Mouse (Mus musculus) induced T-regulatory cell, adult 2 months (primary cell): ENCODE measurements at regions not wholly inside any gene's neighbourhood (a gene's known extent, or its start where the extent isn't known, plus 50 kb on each side); places are given as distances from the start of the nearest gene placed in this dataset.
"Not testable (repeated sequence)": the region's sequence is repeated elsewhere in the genome, so short reads cannot be mapped to it uniquely, and the experiment has no call there.

Experiments used
- DNase-seq: peaks from one replicate; pipeline ENCODE4 v3.0.0-alpha.2; 2012; ENCODE audit warnings: low read depth

DNA sequence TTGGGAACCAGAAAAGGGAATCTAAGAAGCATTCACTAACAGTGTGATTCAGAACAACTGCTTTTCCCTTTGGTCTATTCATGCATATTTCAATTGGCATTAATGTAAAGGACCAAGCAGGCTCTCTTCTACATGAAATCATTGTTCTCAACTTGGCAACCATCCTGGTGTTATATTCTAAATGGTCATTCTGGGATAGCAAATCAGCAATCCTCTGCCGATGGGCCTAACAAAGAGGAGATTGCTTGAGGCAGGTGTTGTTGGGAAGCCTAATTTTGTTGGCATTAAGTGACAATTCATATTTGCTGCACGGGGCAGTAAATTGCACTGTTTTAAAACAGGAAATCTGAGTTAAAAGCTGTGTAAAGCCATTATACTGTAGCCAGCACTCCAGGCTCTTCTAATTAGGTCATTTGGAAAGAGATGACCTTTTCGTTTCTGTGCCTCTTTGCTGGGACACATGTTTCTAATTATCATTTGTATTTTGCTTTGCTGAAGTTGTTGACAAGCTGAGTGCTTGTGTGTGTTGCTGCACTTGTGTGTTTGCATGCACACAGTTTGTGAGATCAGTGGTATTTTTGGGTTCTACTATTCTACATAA lies 275.4 kb downstream of the Cetn3 start:
- DNase-seq, result no peak

DNA sequence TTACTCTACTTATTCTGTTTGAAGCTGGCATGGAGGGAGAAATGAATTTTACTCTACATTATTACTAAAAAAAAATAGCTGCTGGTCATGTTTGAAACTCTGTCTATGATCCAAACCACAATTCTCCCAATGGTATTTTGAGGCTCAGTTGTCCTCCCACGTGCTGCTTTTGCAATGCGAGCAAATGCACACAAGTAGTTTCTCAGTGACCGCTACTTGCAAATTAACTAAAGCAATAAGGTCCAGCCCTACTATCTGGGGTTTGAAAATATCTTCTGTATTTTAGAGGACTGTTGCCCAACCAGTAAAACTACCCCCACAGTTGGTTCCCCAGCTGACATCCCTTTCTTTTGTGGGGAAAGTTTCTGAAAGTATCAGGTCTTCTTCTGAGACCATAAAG lies 276.0 kb downstream of the Cetn3 start:
- DNase-seq, result no peak

DNA sequence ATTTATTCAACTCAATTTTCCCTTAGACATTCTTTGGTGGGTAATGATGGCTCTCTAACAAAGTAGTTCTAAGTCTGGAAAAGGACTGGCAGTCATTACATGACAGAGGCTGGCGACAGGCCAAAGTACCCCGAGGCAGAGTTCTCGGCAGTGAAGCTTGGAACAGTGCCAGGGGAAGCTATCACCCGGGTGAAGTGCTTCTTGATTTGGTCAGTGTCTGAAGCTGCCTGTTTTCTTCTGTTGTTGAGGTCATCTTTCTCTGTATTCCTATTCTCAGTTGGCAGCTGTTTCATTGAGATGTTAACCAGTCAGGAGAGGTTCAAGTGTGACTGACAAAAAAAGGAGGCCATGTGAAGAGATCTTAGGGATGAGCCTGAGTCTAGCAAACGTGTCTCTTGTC lies 276.6 kb downstream of the Cetn3 start:
- no peak for DNase-seq

DNA sequence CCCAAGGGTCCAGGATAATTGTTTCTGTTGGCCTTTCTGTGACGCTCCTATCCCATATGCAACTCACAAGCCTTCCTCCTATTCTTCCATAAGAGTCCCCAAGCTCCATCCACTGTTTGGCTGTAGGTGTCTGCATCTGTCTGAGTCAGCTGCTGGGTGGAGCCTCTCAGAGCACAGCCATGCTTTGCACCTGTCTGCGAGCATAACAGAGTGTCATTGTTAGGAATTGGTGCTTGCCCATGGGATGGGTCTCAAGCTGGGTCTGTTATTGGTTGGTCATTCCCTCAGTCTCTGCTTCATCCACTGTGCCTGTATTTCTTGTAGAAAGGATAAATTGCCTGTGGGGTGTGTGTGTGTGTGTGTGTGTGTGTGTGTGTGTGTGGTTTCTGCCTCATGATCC lies 281.0 kb downstream of the Cetn3 start:
- not testable (repeated sequence) for DNase-seq

DNA sequence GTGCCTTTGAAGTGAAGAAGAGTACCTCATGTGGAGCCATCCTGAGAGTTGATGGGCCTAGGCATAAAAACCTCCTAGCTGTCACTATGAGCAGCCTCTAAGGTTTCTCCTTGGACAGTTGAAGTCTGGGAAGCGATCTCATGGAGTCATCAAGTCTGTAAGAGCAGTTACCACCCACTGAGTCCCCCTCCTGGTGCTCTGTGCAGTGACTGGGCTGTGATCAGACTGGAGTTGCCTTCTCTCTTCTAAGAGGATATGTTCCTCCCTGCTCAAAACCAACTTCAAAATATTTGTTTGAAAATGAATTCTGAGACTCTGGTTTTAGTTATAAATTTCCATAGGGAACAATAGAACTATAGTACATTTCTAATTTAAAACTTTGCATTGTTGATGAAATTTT lies 283.3 kb downstream of the Cetn3 start:
- DNase-seq, result no peak

DNA sequence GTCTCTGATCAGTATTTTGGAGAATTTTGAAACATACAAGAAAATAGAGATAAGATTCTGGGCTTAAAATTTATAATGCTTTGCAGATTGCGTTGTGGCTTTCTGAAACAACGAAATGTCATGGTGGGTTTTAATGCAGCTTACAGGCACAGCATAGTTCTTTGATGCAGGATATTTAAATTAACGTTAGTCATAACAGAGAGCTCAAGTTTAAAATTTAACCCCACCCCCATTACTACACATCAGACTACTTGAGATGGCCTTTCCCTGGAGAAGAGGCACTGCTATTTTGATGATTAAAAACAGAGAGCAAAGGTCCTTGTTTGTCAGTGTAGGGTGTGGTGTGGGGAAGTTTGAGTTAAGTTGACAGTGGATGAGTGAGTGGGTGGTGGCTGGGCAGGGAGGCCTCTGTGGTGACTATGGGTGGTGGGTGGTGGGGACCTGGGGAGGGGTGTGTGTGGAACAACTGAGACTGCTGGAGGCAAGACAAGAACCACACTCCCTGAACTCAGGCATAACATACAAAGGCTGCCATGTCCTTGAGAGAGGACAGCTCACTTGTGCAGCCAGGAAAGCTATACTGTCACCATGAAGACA lies 283.9 kb downstream of the Cetn3 start:
- no peak for DNase-seq

DNA sequence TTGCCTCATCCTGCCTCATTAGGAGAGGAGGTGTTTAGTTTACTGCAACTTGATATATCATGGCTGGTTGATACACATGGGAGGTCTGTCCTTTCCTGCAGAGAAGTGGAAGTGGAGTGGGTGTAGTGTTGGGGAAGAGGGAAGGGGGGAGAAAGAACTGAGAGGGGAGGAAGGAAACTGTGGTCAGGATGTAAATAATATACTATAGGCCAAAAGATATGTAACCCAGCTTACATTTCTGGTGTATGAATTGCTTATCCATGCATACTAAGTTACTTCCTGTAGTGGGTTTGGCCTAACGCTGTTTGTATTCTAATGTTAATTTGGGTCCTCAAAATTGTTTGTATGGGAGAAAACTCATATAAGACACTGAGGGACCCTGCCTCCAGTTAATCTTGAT lies 289.6 kb downstream of the Cetn3 start:
- no peak for DNase-seq

DNA sequence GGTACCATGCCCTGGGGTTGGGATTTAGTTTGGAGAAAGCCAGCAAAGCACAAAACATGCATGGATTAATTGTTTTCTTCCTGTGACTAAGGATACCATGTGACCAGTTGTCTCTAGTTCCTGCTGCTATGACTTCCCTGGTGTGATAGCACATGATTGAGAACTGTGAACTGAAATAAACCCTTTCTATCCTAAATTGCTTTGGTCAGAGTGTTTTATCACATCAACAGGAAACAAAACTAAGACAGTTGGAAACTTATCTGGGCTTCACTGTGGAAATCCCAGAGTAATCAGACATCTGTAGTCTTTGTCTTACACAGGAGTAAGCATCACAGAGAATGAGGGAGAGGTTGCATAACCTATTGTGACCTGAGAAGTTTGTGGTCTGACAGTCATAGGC lies 290.5 kb downstream of the Cetn3 start:
- DNase-seq, result no peak

DNA sequence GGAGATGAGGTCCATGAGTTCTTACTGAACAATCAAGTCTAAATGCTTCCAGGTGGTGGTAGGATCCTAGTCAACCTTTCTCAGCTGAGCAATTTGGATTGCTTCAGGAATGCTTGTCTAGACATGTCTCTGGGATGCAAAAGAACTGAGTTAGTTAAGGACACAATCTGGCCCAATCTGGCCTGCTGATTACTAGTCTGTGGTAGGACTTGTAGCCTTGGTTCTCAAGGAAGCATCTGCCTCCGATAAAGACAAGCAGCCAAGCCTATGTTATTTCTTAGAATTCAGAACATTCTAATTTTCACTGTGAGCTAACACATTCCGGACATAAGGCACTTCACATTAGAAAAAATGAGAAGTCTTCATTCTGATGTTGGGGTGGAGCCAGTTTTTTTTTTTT lies 298.5 kb downstream of the Cetn3 start:
- no peak for DNase-seq

DNA sequence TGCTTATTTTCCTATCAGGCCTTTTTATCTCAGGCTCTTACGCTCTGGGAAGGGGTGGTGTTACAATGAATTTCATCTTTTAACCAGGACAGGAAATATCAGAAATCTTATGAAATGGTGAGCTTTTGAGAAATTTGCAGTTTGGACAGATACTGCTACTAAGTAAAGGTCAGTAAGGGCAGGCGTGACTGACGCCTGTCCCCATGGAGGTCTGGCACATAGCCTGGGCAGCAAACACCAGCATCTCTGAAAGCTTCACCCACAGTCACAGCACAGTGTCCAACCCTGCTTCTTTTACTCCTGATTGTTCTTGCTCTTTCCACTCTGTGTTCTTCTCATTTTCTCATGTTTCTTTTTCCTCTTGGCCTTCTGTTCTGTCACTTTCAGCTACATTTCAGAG lies 304.8 kb downstream of the Cetn3 start:
- no peak for DNase-seq

DNA sequence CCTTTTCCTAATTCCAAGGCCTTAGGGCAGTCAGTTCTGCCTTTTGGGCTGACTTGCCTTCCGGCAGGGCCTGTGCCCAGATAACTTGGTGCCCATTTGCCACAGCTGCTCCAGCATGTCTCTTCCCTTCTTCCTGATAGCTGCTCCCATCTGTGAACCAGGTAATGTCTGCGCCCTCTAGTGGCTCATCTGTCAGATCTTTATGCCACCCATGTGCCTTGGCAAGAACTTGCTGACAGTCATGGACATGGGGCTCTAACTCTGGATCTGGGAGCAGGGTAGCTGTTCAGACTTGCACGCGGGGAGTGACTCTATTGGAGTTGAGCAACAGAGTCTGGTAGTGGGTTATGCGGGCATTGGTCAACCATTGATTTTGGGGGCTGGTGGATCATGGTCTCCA lies 309.3 kb downstream of the Cetn3 start:
- no peak for DNase-seq

DNA sequence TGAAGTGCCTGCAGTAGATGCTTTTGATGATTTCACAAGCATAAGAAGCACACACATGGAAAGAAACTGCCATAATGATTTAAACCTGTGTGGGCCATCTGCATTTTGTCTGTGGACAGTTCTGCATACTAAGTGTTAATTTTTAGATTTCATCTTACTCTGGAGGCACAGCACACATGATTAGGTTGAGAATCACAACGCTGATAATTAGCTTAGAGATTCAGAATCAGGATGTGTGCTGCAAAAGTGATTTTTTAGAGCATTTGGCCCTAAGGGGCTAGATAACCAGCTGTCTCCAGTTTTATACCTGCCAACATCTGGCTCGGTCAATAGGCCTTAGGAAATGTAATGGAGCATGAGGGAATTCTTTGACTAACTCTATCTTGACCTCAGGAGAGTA lies 323.2 kb downstream of the Cetn3 start:
- DNase-seq, result no peak

DNA sequence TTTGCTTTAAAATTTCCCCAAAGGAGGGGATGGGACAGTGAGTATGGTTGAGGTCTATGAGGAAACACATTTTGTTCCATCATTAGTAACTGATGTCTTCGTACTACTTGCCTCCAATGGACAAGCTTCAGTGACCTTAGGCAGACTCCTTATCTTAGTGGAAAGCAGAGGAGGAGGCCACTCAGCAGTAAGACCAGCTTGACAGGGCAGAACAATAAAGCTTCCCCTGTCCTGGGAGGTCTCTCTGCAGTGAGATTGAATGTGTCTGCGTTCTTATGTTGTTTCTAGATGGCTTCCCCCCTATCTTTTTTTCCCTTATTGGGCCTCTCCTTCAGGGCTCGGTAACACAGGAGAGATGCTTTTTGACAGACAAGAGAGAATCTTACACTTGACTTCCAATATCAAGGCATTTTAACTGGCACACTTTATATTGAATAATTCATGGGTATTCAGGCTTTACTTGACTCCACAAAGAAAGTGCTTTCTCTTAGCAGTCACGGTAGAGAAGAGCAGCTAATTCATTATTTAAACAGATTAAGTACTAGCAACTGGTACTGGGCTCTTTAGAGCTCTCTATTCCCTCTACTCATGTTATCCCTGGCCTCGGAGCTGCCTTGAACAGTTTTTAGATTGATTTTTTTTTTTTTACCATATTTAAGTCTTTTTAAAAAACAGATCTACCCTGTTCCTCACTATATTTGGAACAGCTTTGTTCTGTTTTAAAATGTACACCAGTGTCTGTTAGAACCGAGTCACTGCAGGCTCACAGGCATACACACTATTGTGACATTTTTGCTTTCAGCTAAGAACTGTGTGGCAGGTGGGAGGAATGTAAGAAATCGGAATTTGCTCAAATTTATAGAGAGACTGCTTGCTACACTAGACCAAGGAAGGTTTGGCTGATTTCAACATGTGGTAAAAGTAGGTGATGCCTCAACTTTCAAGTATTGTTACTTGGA lies 347.2 kb downstream of the Cetn3 start:
- no peak for DNase-seq
